Mouse (Mus musculus): ENCODE data around the gene Cd164.
"Not testable (repeated sequence)": the region's sequence is repeated elsewhere in the genome, so short reads cannot be mapped to it uniquely, and the experiment has no call there.

Cd164 gene

DNA sequence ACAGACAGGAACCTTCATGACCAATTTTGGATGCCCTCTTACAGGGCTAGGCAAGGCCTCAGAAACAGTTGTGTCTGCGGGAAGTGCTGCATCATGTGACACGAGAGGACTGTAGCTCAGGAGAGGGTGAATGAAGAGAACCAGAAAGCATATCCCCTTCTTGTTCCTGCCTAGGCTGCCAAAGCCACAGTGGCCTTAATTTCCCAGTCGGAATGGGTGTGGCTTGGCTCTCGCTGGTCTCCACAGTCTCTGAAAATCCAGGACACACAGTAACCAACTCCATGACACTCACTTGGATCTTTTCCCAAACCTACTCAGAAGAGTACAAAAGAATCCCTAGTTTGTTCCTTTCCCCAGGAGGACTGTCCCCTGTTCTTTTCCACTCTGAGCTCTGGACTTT is 18.3 kb upstream of the Cd164 start:
- no peak for DNase-seq (ENCODE audit: low spot score)

DNA sequence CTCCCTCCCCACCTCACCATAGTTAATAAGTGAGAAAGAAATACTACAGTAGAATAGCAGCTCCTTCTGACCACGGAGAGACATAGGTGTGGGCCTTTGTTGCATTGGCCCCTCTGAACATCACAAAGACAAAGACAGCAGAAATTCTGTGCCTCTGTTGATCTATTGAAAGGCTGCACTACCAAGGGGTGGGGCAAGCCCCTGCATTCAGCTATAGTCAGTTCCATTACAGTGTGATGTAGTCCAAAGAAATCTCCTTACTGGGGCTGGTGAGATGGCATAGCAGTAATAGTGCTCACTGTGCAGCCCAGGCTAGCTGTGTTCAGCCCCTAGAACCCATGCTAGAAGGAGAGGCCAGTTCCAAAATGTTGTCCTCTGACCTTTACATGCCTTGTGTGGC is 14.2 kb upstream of the Cd164 start:
- no peak for DNase-seq (ENCODE audit: low spot score)

DNA sequence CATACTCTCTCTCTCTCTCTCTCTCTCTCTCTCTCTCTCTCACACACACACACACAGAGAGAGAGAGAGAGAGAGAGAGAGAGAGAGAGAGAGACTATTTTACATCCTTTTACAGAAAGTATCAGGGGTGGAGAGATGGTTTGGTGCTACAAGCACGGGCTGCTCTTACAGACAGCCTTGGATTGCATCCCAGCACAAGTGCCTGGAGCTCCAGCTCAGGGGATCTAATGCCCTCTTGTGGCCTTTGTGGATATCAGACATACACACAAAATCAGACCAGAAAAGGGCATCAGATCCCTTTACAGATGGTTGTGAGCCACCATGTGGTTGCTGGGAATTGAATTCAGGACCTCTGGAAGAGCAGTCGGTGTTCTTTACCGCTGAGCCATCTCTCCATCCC is 13.8 kb upstream of the Cd164 start:
- not testable (repeated sequence) for DNase-seq (ENCODE audit: low spot score)

DNA sequence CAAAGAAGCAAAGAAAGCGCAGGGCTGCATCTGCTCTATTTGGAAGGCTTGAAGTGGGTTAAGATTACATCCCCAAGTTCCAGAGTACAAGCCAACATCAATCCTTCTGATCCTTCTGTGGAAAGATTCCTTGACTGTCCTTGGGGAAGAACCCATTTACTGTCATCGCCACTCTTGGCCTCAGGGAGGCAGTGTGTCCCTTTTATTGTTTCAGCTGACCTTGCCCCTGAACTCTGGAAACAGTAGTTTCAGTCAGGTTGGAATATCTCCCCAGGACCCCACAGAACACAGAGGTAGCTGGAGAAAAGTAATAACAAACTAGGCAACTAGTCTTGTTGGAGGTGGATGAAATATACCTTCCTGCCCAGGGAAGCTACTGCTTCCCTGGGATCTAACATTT is 10.1 kb upstream of the Cd164 start:
- DNase-seq (ENCODE audit: low spot score): no peak

DNA sequence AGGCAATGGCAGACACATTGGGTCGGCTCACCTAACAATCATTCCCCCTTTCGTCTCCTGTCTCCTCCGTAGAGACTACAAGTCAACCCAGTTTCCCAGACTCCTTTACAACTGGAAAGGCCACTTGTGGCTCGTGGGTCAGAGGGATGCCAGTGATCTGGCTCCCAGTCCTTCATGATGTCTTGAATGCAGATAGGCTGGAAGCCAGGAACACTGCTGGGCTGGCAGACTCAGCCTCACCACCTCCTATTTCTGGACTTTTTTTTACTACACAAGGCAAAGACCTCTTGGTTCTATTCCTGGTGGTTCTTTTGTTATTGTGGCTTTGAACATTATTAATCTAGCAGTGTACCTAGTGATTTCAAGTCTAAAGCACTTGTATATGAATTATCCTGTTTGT is 4.9 kb upstream of the Cd164 start:
- no peak for DNase-seq (ENCODE audit: low spot score)

DNA sequence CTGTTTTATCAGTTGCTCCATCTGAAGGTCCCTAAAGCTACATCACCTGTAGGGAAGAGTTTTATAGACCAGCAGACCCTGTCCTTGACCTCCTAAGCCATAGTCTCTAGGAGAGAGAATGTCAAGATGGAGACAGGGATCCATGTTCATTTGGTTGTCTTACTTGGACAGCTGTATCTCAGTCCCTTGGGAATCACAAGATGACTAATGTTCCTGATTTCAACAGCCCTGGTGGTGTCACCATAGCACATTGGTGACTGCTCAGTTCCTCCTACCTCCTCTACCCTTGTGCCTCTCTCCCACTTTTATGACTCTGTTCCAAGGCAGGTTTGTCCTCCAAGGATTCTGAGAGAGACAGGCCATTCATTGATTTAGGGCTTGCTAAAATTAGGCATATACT is 4.3 kb upstream of the Cd164 start:
- DNase-seq (ENCODE audit: low spot score): no peak

DNA sequence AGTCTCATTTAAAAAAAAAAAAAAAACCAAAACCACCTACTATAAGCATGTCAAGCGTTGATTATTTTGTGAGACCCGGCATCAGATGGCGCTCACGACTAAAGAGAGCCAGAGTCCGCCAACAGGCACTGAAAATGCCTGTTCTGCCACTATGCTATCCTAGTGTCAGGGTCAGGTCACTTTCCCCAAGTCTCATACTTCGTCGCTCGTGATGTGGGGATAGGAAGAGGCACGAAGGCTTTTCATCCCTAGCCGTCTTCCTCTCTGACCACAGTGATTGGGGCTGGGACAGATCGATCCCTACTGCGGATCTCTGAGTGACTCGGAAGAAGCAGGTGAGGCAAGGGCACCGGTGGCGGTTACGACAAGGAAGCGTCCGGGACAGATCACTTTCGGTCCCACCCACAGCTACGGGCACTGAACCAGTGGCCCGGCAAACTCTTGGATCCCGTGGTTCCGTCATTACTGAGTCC is 670 bp upstream of the Cd164 start:
- DNase-seq (ENCODE audit: low spot score): no peak

DNA sequence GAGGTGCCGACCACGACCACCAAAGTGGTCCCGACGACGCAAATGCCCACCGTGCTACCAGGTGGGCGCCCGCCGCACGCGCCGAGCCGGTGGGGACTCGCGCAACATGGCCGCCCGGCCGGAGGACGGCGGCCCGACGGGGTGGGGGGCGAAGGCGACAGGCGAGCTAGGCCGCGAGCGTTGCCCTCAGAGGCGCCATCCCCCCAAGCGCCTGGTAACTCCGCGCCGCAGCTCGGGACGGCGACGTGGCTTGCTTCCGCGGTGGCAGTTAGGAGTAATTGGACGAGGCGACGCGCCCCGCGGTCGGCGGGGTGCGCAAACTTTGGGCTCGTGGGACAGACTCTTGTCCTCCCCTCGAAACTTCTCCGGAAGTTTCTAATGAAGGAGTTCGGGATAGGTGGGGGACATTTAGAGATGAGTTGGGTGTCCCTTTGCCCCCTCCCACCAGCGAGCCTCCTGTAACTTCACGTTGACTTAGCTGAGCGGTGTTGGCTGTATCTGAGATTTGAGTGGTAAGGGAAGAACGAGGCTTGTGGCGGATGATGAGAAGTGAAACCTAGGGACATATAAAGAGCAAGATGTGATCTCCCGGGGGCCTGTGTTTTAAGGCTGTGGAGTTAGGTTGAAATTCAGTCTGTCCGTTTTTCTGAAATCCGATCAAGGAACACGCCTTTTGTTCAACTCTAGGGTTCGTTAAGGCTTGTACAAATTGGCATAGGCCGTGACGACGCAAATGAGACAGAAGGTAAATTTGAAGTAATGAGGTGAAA is 611 bp downstream of the Cd164 start:
- peak; percentile 57 for DNase-seq (ENCODE audit: low spot score)

DNA sequence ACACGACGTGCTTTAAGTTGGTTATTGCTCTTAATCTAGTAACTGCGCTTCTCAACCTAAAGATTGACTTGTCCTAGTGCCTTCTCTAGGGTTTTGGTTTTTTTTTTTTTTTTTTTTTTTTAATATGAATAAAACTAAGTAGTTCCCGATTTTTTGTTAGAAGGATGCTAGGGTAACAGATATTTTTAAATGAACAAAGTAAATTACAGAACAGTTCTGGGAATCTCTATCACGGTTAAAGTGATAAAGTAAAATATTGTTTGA is 1.1 kb downstream of the Cd164 start:
- DNase-seq (ENCODE audit: low spot score): no peak

DNA sequence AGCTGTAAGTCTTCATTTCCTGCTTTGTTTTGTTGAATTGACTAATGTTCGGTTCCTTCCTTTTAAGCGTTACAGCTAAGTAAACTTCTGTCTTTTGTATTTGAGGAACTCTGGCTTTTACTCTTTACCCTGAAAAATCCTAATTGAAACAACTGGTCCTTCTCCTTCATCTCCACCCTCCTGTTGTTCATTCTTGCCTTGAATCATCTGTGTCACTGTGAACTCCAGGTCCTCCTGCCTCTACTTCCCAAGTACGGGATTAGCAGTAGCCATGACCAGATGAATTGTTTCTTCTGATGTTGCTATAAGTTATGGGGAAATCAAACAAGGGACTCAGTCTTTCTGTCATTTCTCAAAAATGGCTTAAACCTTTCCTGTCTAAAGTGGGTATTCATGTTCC is 4.2 kb downstream of the Cd164 start:
- DNase-seq (ENCODE audit: low spot score): no peak

DNA sequence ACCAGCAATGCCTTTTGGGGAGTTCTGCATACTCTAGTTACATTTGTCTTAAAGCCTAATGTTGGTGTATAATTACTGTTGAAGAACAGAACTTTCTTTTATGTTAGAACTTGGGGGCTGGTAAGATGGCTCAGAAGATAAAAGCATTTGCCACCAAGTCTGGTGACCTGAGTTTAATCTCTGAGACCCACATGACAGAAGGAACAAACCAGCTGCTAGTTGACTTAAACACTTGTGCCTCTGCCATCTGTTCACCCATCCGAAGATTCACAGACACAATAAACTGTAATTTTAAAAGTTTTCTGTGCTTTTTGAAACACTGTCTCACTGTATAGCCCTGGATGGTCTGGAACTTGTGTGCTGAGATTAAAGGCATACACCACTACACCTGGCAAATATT is 6.5 kb downstream of the Cd164 start:
- DNase-seq (ENCODE audit: low spot score): no peak

DNA sequence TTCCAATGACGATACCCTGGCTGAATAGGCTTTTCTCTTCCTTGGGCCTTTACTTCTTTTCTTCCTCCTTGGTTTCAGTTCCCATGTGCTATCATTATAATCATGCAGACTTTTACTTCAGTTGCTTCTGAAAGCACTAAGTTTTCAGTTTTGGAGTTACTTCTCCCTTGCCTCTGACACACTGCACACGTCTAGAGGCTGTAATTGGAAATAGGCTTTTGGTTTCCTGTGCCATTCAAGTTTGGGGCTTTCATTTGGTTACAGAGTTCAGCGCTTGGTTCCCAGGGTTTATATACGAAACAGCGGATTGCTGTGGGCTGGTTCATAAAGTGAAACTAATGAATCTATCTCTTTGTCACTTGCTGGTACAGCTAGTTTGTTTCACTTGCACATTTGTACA is 10.8 kb downstream of the Cd164 start:
- no peak for DNase-seq (ENCODE audit: low spot score)

DNA sequence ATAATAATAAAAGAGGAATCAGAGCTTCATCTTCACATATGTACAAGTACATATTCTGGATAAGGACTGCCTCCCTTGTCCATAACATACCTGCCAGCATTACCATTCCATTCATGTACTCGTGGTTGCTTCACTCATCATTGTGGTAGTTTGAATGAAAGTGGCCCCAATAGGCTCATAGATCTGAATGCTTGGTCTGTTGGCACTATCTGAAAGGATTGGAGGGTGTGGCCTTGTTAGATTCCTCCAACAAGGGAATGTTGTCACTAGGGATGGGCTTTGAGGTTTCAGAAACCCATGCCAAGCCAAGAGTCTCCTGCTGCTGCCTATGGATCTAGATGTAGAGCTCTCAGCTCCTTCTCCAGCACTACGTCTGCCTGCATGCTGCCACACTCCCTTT is 16.8 kb downstream of the Cd164 start:
- no peak for DNase-seq (ENCODE audit: low spot score)

DNA sequence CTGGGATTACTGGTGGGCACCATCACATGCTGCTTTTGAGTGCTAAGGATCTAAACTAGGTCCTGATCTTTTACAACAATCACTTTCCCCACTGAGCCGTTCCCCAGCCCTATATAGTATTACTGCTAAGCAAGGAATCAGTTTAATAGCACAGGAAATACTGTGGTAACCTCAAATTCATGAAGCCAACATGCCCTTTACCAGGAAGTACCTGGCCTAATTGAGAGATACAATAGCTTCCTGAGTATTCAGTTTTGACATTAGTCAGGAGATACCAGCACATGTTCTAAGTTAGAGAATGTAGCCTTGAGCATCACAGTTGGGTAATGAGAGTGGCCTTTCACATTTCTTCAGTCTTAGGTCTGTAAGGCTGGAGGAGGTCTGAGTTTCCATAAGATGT is 17.5 kb downstream of the Cd164 start:
- DNase-seq (ENCODE audit: low spot score): no peak

DNA sequence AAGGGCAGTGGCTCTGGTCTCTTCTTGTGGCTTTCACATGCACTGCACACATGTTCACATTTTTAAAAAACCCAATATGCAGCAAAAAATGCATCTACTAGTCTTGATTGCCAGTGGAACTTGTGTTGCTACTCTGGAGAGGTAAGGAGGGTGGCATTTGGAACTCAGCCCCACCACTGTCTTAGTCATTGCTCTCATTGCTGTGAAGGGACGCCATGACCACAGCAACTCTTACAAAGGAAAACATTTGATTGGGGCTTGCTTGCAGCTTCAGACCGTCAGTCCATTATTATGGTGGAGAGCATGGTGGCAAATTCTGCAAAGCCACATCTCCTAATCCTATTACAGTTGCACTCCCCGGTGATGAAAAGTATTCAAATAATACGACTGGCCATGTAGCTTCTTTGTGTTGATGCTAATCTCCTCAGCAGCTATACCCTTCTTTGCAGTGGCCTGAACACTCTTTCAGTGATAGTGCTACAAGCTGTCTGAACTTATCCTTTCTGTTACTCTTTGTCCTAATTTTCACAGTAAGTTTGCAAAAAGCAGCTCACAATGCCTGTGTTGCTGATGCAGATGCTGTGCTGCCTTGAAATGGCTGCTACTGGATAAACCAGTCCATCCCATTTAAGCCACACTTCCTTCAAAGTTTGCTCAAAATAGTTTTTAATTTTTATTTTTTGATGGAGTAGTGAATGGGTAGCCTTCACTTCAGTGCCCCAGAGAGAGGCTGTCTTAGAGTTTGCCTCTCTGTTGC is 18.2 kb downstream of the Cd164 start:
- DNase-seq (ENCODE audit: low spot score): no peak

DNA sequence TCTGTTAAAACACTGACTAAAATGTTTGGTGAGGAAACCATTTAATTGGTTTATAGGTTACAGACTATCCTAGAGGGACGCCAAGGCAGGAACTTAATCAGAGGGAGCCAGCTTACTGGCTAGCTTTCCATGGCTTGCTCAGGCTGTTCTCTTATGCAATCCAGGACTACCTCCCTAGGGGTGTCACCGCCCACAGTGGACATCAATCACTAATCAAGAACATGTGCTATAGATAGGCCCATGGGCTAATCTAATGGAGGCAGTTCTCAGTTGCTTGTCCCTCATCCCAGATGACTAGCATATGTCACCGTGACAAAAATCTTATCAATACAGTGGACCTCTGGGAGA is 18.7 kb downstream of the Cd164 start:
- DNase-seq (ENCODE audit: low spot score): no peak

DNA sequence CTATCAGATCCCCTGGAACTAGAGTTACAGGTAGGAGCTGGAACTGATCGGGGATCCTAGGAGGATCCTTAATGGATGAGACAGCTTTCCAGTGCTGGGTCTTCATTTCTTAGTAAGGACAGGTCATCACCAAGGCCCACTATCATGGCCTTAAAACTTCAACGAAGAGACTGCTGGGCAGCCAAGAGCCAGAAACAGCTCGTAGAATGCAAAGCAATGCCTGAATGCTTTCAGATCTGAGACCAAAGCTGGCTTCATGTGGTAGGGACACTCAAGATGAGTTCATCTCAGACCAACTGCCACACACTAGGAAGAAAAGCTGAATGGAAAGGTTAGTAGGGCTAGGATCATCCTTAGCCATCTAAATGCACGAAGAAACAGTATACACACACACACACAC is 19.8 kb downstream of the Cd164 start:
- no peak for DNase-seq (ENCODE audit: low spot score)

DNA sequence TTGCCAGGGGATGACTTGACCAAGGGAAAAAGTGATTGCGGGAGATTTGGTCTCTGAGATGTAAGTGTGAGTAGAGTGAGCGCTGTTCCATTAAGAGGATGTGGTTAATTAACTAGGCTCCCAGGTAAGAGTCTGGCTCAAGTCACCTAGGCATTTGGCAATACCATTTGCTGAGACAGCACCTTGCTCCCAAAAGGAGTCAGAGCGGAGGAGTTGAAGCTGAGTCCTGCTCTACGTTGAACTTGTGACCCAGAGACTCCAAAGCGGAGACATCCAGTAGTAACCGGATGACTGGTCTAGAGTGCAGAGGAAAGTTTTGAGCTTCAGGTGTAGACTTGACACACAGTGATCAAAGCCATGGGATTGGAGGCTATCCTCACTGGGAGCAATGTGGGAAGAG is 22.8 kb downstream of the Cd164 start:
- DNase-seq (ENCODE audit: low spot score): no peak

DNA sequence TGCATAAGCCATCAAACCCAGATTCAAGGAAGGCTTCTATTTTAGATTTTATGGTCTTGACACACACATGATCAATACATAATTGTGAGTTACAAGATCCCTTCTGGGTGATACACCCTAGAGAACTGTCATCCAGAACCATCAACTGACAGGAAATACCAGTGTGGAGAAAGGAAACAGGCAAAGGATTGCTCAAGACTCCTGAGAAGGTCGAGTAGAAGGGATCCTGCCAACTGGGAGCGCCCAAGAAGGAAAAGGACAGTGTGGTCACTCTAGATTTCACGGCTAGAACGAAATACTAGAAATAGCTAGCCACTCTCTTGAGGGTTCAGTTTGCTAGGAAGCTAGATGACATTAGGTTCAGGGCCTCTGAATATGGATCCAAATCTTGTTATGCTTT is 24.2 kb downstream of the Cd164 start:
- no peak for DNase-seq (ENCODE audit: low spot score)

DNA sequence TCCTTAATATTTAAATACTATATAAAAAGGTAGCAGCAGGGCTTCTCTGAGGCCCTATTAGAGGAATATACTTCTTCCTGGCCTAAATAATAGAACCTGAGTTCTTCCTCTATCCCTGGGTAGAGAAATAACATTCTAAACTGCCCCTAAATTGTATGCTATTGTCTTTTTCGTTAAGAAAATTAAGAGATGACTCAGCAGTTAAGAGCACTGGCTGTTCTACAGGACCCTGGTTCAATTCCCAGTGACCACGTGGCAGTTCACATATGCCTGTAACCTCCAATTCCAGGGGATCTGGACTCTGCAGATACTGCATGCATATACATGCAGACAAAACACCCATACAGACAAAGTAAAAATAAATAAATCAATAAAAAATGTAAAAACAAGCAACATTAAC is 24.6 kb downstream of the Cd164 start:
- DNase-seq (ENCODE audit: low spot score): no peak

DNA sequence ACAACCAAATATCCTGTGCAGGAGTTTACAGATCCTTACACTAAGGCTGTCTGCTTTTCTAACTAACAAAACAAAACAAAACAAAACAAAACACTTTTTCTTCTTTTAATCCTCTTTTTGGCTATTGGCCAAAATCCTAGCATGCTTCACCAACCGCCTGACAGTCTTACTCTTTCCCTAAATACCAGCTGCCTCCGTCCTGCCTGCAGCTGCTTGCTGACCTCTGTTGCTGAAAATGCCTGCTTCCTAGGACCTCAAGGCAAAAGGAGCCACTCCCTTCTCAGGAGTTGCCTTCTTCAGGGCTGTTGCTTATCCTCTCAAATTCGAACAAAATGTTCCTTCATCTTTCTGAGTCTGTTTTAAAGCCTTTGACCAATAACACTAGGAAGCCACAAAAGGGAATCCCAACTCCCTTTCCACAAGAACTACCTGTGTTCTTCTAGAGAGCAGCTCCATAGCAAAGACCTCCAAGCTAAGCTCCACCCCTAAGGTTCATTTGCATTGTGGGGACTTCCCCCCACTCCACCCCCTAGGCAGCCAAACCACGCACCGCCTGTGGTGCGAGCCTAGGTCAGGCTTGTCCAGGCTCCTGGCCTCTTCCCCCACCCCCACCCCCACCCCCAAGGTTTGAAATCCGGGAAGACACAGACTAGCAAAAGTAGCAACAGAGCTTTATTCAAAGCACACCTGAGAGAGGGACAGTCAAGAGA is 25.4 kb downstream of the Cd164 start:
- DNase-seq (ENCODE audit: low spot score): no peak

DNA sequence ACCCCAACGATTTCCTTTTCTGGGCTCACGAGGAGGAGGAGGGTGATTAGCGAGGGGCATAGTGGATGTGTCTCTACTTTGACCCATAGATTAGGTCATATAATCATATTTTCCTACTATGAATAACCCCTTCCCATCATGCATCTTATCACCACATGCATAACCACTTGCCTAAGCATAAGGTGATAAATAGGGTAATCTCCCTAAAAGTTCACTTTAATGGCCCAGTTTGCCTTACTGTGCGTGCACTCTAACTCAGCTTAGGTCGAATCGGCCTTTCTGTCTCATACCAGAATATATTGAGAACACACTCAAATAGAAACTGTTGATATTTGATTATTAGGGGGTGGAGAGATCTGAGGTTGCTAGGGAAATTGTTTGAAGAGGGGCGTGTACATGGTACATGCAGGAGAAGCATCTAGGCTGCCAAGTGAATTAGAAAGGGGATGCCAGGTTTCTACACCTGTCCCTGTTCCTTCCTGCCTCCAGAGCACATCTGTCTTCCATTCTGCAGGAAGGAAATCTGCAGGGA is 26.1 kb downstream of the Cd164 start:
- DNase-seq (ENCODE audit: low spot score): no peak
